Mouse (Mus musculus) erythroblast, embryonic 14.5 days (primary cell): ENCODE measurements around the gene Atoh8.

Source experiments
- GATA1 ChIP-seq: IDR thresholded peaks from 2 replicates; pipeline ENCODE4 v1.6.1; 2012; ENCODE audit warnings: low read length, inconsistent platforms, mixed read lengths
- TAL1 ChIP-seq: IDR thresholded peaks from 3 replicates; pipeline ENCODE4 v1.6.1; 2012; ENCODE audit warnings: low read length, inconsistent platforms, mixed read lengths

DNA sequence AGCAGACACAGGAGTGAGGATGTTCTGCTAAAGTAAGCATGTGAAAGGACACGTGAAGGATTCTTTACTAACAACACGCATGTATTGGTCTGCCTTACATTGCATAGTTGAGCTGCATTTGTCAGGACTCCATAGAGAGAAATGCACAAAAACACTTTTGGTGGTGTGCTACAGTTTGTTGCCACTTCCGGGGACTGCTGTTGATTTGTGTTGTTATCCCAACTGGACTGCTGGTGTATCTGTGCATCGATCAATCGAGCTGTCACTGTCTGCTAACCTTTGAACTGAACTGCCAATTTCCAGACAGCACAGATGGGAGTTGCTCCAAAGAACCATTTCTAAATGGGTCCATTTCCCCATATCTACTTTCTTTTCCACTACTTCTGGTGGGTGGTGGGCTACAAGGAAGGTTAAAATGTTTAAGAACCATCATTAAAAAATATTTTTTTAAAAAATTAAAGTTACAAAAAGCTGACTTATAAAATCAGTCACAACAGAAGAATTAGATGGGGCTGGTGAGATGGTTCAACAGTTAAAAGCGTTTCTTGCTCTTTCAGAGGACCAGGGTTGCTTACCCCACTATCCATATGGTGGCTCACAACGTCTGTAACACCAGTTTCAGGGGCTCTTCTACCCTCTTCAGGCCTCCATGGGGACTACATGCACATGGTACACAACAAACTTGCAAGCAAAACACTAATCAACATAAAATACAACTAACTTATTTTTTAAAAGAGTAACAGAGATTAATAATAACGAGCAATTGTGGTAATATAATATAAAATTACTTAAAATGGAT, 76.2 kb downstream of the Atoh8 start:
- no peak for TF ChIP-seq TAL1
- no peak for TF ChIP-seq GATA1
